Mouse (Mus musculus) bone marrow macrophage, adult 2 months (primary cell): ENCODE data around the gene Hist1h4b.

Experiments
- CTCF ChIP-seq: IDR thresholded peaks from 2 replicates; pipeline ENCODE4 v1.5.1; 2012; ENCODE audit warnings: low read depth, mild to moderate bottlenecking, low read length, moderate library complexity
- POLR2A ChIP-seq: IDR thresholded peaks from 2 replicates; pipeline ENCODE4 v1.6.1; 2012; ENCODE audit warnings: mild to moderate bottlenecking, low read depth, low read length, borderline replicate concordance

GRCm38 (mm10) chr13:23716261-23717042 is 40.4 kb upstream of the Hist1h4b start:
- TF ChIP-seq CTCF (no peak), POLR2A (no peak)
